Mouse (Mus musculus) embryo, embryonic 10 days (tissue): ENCODE data around the gene Ankrd12.
"Not testable (repeated sequence)": the region's sequence is repeated elsewhere in the genome, so short reads cannot be mapped to it uniquely, and the experiment has no call there.

ENCODE experiments used
- DNase-seq: peaks from one replicate; pipeline ENCODE4 v3.0.0-alpha.2; 2015; ENCODE audit warnings: low spot score

Gene Ankrd12

DNA sequence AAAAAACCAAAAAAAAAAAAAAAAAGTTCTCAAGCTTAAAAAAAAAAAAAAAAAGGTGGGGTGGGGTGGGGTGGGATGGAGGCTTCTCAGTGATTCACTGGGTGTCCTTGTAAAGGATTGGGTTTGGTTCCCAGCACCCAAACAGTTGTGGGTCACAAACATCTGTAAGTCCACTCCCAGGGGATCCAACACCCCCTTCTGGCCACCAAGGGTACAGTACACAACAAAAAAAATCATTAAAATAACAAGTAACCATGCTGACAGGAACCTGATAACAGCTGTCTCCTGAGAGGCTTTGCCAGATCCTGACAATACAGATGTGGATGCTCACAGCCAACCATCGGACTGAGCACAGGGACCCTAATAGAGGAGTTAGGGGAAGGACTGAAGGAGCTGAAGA lies 7.6 kb upstream of the Ankrd12 start:
- no peak for DNase-seq

DNA sequence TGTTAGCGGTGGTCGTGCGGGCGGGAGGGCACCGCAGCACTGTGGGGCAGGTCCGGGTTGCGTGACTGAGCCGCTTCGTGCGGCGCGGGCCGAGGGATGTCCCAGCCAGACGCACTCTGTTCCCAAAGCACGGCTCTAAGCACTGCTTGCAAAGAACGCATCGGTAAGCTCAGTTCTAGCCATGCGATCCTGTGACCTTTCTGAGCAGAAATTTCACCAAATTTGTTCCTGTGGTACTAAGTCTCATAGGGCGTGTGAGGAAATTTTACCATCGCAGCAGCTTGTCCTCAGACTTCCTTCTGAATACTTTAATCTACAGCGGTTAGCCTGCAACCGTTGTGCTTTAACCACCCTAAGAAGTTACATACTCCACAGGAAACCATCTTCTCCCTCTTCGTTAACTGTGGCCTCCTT lies 555 bp upstream of the Ankrd12 start:
- peak; percentile 56 for DNase-seq

DNA sequence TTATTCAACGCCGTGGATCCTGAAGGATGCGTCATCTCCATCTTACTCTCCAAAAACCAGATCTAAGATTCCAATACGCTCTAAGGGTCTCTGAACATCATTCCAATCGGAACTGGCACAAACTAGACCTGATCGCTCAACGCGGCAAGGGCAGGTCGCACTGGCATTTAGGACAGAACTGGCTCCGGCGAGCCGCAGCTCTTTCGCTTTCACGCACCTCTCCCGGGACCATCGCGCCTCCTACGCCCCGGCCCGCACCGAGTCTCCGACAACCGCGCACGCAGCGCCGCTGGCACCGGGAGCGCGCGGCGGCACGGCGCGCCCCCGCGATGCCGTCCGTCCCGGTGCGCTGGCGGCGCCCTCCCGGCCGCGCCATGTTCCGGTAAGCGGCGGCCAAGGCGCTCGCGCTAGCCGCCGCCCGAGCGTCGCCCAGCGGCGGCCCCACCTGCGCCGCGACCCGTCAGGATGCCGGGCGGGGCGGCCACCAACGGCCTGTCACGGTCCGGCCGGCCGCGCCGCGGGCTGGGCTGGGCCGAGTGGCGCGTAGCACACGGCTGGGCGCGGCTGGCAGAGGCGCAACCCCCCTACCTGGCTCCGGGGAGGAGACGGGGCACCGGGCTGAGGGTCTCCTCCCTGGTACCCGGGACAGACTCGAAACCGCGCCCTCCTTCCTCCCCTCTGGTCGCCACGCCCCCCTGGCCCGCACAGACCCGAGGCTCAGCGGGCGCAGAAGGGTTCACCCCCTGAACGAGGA lies 538 bp downstream of the Ankrd12 start:
- DNase-seq, result peak; percentile 42

GRCm38 (mm10) chr17:66075827-66076173 lies 1.1 kb downstream of the Ankrd12 start:
- peak; percentile 23 for DNase-seq

GRCm38 (mm10) chr17:66073971-66074370 lies 2.9 kb downstream of the Ankrd12 start:
- DNase-seq, result no peak

DNA sequence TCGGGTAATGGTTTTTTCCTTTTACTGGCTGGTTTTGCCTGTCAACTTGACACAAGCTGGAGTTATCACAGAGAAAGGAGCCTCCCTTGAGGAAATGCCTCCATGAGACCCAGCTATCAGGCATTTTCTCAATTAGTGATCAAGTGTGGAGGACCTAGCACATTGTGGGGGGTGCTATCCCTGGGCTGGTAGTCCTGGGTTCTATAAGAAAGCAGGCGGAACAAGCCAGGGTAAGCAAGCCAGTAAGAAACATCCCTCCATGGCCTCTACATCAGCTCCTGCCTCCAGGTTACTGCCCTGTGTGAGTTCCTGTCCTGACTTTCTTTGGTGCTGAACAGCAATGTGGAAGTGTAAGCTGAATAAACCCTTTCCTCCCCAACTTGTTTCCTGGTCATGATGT lies 7.9 kb downstream of the Ankrd12 start:
- not testable (repeated sequence) for DNase-seq

- no peak for DNase-seq
Observed at GRCm38 (mm10) chr17:66065115-66065514, 11.8 kb downstream of the Ankrd12 start.

DNA sequence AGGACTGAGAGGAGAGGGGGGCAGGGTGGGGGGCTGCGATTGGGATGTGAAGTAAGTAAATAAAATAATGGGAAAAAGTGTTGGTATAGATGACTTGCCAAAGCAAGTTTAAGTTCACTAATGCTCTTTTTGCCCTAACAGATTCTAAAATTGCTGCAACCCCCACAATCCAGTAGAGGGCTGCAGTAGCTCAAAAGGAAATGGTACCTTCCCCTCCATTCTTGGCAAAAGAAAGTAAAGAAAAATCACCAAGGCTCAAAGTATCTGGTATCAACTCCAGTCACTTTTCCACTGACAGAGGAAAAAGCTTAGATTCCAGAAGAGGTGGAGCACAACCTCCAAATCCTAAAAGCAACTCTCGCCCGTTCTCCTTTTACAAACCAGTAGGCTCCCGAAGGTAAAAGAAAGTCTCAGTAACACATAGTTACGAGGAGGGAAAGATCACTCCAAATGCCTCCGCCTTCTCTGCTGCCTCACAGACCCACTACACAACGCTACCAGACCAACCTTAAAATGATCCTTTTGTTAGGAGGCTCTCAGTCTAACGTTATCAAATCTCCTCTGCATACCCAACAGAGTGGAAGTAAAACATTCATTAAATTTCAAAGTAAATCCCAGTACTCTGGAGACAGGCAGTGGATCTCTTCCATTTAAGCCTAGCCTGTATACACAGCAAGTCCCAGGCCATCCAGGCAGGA lies 15.5 kb downstream of the Ankrd12 start:
- DNase-seq, result no peak

DNA sequence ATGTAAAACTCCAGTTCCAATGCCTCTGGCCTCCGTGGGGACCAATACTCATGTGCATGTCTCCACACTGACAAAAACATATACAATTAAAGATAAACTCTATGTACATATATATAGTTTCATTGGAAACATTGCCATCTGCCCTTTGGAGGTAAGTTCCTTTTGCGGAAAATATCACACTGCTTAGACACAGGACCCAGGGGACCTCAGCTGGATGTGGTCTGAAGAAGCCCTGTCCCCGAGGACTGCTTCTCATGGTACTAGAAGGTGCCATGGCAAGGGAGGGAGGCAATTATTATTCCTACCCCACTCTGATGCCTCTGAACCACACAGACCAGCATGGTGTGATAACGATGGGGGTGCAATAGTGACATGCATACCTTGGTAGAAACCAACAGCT lies 18.7 kb downstream of the Ankrd12 start:
- DNase-seq, result no peak

DNA sequence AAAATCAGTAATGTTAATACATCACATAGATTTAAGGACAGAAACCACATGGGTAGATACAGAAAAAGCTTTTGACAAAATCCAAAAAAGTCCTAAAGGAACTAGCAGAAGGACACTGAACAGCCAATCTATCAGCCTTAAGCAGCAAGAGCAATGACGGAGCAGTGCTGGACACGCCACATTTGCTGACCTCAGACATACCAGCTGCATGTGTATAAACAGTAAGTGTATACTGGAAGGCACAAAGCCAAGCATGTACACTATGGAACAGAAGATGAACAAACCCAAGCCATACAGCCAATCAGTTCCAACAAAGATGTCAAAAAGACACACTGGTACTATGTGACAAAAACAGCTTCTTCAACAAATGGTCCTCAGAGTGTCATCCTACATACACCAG lies 19.7 kb downstream of the Ankrd12 start:
- DNase-seq, result no peak

- no peak for DNase-seq
Observed at GRCm38 (mm10) chr17:66053349-66053748, 23.5 kb downstream of the Ankrd12 start.

DNA sequence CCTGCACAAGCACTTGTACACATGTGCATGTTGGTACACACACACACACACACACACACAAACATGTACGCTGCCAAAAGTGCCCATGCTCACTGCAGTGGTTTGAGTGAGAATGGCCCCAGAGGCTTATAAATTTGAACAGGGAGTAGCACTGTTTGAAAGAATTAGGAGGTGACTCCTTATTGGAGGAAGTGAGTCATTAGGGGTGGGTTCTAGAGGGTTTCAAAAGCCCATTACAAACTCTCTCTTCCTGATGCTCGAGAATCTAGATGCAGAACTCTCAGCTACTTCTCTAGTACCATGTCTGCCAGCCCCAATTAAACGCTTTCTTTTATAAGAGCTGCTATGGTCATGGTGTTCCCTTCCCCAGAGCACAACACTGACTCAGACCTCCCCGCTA lies 28.1 kb downstream of the Ankrd12 start:
- no peak for DNase-seq

DNA sequence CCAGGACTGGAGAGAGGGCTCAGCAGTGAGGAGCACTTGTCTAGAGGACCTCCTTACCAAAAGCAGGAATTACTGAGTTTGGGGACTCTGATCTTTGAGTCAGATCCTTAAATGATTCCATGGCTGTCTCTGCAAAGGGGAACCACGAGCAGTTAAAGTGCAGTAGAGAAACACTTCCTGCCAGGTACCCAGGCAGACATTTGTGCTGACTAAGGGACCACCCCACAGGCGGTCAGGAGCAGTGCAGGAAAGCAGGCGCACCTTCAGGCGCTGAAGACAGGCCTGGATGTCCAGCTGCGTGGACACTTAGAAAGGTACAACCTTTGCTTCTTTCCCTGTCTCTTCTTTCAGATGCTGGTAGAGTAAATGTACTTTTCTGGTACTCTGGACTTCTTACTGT lies 28.7 kb downstream of the Ankrd12 start:
- no peak for DNase-seq

GRCm38 (mm10) chr17:66043679-66044078 lies 33.2 kb downstream of the Ankrd12 start:
- DNase-seq, result not testable (repeated sequence)

DNA sequence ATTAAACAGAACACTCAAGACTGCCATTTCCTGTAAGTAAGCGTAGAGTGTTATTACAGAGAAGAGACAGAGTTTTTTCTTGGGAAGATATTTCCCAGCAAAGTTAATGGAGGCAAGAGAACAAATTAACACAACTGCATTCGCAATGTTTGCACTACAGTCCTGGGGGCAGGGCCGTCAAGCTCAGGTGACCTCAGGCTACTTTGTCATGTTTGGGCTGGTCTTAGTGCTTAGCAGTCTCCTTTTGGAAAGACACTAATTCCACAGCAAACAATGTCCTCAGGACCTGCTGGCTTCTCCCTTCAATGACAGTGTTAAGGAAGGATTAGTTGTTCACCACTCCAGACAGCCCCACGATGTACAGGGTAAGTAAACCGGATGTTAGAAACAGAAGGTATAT lies 35.9 kb downstream of the Ankrd12 start:
- no peak for DNase-seq

DNA sequence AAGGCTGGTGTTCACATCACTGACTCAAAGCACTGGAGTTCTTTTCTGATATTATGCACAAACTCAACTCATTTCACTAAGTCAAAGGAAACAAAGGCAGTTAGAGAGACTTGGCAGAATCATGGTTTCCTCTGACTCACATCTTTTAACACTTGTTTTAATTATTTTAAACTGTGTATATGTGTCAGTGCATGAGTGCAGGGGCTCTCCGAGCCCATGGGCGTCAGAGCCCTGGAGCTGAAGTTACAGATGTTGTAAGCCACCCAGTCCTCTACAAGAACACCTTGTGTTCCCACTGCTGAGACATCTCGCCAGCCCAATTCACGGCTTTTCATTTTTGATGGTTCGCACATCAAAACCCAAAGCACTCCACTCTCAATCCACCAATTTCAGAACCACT lies 43.6 kb downstream of the Ankrd12 start:
- DNase-seq, result no peak

GRCm38 (mm10) chr17:66031991-66032390 lies 44.9 kb downstream of the Ankrd12 start:
- no peak for DNase-seq

DNA sequence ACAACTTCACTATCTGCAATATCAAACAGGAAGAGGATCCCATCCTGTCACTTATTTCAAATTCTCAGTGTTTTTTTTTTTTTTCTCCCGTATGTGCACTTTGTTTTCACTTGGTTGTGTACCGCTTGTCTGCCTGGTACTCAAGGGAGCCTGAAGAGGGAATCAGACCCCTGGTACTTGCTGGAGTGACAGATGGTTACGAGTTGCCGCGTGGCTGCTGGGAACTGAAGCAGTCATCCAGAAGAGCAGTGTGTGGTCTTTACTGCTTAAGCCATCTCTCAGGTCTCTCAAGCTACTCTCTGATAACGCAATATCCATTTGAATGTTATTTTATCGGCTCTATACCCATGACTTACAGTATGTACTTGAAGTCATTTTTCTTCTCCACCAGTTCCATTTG lies 52.7 kb downstream of the Ankrd12 start:
- DNase-seq, result no peak

- DNase-seq, result no peak
Observed at GRCm38 (mm10) chr17:66011790-66012189, 65.1 kb downstream of the Ankrd12 start.

DNA sequence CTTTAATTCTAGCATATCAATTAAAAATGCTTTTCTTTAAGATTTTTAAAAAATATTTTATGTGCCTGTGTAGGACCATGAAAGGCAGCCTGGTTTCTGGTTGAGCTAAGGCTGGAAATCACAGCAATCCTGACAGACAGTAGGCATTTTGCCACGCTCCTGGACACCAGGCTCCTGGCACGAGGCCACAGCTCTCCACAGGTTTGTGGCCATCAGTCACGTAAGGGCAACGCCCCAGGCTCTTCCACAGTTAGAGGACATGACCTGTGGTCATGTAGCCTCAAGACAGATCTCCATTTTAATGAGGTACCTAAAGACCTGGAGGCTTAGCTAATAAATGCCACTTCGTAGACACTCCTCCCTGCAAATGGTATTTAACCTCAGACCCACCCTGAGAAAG lies 69.0 kb downstream of the Ankrd12 start:
- no peak for DNase-seq

DNA sequence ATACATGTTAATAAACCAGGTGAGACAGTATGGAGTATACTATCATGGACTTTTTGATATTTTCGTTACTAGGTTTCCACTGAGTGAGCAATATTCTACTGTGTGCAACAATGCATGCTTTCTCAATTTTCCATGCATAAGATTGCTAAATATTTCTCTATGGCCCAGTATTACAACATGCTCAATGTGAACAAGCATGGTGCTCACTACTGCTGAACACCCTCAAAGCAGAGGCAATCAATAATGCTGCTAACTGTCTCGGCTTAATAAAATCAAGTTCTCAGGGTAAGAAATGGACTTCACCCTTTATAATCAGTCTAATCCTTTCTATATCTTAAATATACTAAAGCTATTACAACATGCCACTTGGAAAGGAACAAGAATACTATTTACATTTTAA lies 69.4 kb downstream of the Ankrd12 start:
- no peak for DNase-seq

- no peak for DNase-seq
Observed at GRCm38 (mm10) chr17:65988151-65988820, 88.6 kb downstream of the Ankrd12 start.

- DNase-seq, result not testable (repeated sequence)
Observed at GRCm38 (mm10) chr17:65976720-65977119, 100.2 kb downstream of the Ankrd12 start.
